Mouse (Mus musculus) adipocyte (in vitro differentiated cells): Measurements from ENCODE around the gene Tmem234.

Experiments used
- DNase-seq: peaks from one replicate; pipeline ENCODE4 v3.0.0-alpha.2; 2016; ENCODE audit warnings: low spot score

Gene Tmem234

GRCm38 (mm10) chr4:129672083-129672877, 71.8 kb downstream of the Tmem234 start, which contains the start of gene Kpna6:
Gene Kpna6, minus strand, starts transcription at chr4:129672767.
- peak; percentile 88 for DNase-seq

DNA sequence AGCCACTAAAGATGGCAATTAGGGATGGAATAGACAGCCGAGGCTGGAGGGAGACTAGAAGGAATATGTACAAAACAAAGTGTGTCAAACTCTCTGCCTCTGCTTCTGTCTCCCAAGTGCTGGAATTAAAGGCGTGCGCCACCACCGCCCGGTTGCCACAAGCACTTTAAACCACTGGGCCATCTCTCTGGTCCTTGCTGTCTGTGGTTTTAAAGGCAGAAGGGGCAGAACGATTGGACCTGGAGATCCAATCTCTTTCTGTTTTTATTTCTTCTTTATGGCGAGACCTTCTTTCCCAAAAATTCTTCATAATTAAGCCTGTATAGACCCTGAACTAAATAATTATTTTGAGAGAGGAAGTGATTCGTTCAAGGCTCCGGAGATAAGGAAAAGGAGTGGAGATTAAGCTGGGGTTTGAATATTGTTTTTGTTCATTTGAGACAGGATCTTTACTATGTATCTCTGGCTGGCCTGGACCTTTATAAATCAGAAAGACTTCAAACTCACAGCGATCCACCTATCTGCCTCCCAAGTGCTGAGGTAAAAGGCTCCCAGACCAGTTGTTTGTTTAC, 72.5 kb downstream of the Tmem234 start:
- no peak for DNase-seq
